Mouse (Mus musculus): ENCODE measurements around the gene Zgpat.

The Zgpat gene

GRCm38 (mm10) chr2:181381631-181382306 lies 17.0 kb downstream of the Zgpat start:
- in situ Hi-C loops (cut with MboI; ENCODE audit: low pct_unique_long_range_greater_than_20kb in 1 of 2, low sequenced_read_pairs in 2 of 2, unreplicated experiment in 1 of 2), result no loop called here

GRCm38 (mm10) chr2:181384463-181384862 lies 19.7 kb downstream of the Zgpat start:
- in situ Hi-C loops (cut with MboI; ENCODE audit: low pct_unique_long_range_greater_than_20kb in 1 of 2, low sequenced_read_pairs in 2 of 2, unreplicated experiment in 1 of 2), result no loop called here

- in situ Hi-C loops (cut with MboI; ENCODE audit: low pct_unique_long_range_greater_than_20kb in 1 of 2, low sequenced_read_pairs in 2 of 2, unreplicated experiment in 1 of 2), result no loop called here
These were observed 20.2 kb downstream of the Zgpat start for GRCm38 (mm10) chr2:181384919-181385391.

- in situ Hi-C loops (cut with MboI; ENCODE audit: low pct_unique_long_range_greater_than_20kb in 1 of 2, low sequenced_read_pairs in 2 of 2, unreplicated experiment in 1 of 2), result no loop called here
These were observed 21.2 kb downstream of the Zgpat start for GRCm38 (mm10) chr2:181385885-181386284.

- in situ Hi-C loops (cut with MboI; ENCODE audit: low pct_unique_long_range_greater_than_20kb in 1 of 2, low sequenced_read_pairs in 2 of 2, unreplicated experiment in 1 of 2), result no loop called here
These were observed 22.0 kb downstream of the Zgpat start for GRCm38 (mm10) chr2:181386663-181387210.

GRCm38 (mm10) chr2:181390136-181390870 lies 25.6 kb downstream of the Zgpat start:
- in situ Hi-C loops (cut with MboI; ENCODE audit: low pct_unique_long_range_greater_than_20kb in 1 of 2, low sequenced_read_pairs in 2 of 2, unreplicated experiment in 1 of 2), result loop anchor here in 1 of 2 experiments (10.0 kb wide), 1 partner anchor 184 kb away; no protein-coding TSS in a partner anchor

GRCm38 (mm10) chr2:181391022-181391421 lies 26.3 kb downstream of the Zgpat start:
- in situ Hi-C loops (cut with MboI; ENCODE audit: low pct_unique_long_range_greater_than_20kb in 1 of 2, low sequenced_read_pairs in 2 of 2, unreplicated experiment in 1 of 2), result loop anchor here in 1 of 2 experiments (10.0 kb wide), 1 partner anchor 184 kb away; no protein-coding TSS in a partner anchor

- in situ Hi-C loops (cut with MboI; ENCODE audit: low pct_unique_long_range_greater_than_20kb in 1 of 2, low sequenced_read_pairs in 2 of 2, unreplicated experiment in 1 of 2), result loop anchor here in 1 of 2 experiments (10.0 kb wide), 1 partner anchor 183 kb away; no protein-coding TSS in a partner anchor
These were observed 26.8 kb downstream of the Zgpat start for GRCm38 (mm10) chr2:181391541-181391940.

- in situ Hi-C loops (cut with MboI; ENCODE audit: low pct_unique_long_range_greater_than_20kb in 1 of 2, low sequenced_read_pairs in 2 of 2, unreplicated experiment in 1 of 2), result loop anchor here in 1 of 2 experiments (10.0 kb wide), 1 partner anchor 182 kb away; no protein-coding TSS in a partner anchor
These were observed 28.0 kb downstream of the Zgpat start for GRCm38 (mm10) chr2:181392600-181393213.

GRCm38 (mm10) chr2:181394086-181394485 lies 29.4 kb downstream of the Zgpat start:
- in situ Hi-C loops (cut with MboI; ENCODE audit: low pct_unique_long_range_greater_than_20kb in 1 of 2, low sequenced_read_pairs in 2 of 2, unreplicated experiment in 1 of 2), result loop anchor here in 1 of 2 experiments (10.0 kb wide), 1 partner anchor 181 kb away; no protein-coding TSS in a partner anchor

- in situ Hi-C loops (cut with MboI; ENCODE audit: low pct_unique_long_range_greater_than_20kb in 1 of 2, low sequenced_read_pairs in 2 of 2, unreplicated experiment in 1 of 2), result loop anchor here in 1 of 2 experiments (10.0 kb wide), 1 partner anchor 178 kb away; no protein-coding TSS in a partner anchor
These were observed 32.6 kb downstream of the Zgpat start for GRCm38 (mm10) chr2:181397207-181397761.

- in situ Hi-C loops (cut with MboI; ENCODE audit: low pct_unique_long_range_greater_than_20kb in 1 of 2, low sequenced_read_pairs in 2 of 2, unreplicated experiment in 1 of 2), result no loop called here
These were observed 36.8 kb downstream of the Zgpat start for GRCm38 (mm10) chr2:181401497-181401896.

GRCm38 (mm10) chr2:181403722-181404121 lies 39.0 kb downstream of the Zgpat start:
- in situ Hi-C loops (cut with MboI; ENCODE audit: low pct_unique_long_range_greater_than_20kb in 1 of 2, low sequenced_read_pairs in 2 of 2, unreplicated experiment in 1 of 2), result no loop called here

GRCm38 (mm10) chr2:181409643-181410042 lies 44.9 kb downstream of the Zgpat start:
- in situ Hi-C loops (cut with MboI; ENCODE audit: low pct_unique_long_range_greater_than_20kb in 1 of 2, low sequenced_read_pairs in 2 of 2, unreplicated experiment in 1 of 2), result no loop called here

- in situ Hi-C loops (cut with MboI; ENCODE audit: low pct_unique_long_range_greater_than_20kb in 1 of 2, low sequenced_read_pairs in 2 of 2, unreplicated experiment in 1 of 2), result no loop called here
These were observed 46.2 kb downstream of the Zgpat start for GRCm38 (mm10) chr2:181410760-181411473.

GRCm38 (mm10) chr2:181413141-181413540 lies 48.4 kb downstream of the Zgpat start:
- in situ Hi-C loops (cut with MboI; ENCODE audit: low pct_unique_long_range_greater_than_20kb in 1 of 2, low sequenced_read_pairs in 2 of 2, unreplicated experiment in 1 of 2), result no loop called here

GRCm38 (mm10) chr2:181415945-181416344 lies 51.2 kb downstream of the Zgpat start:
- in situ Hi-C loops (cut with MboI; ENCODE audit: low pct_unique_long_range_greater_than_20kb in 1 of 2, low sequenced_read_pairs in 2 of 2, unreplicated experiment in 1 of 2), result no loop called here

- in situ Hi-C loops (cut with MboI; ENCODE audit: low pct_unique_long_range_greater_than_20kb in 1 of 2, low sequenced_read_pairs in 2 of 2, unreplicated experiment in 1 of 2), result no loop called here
These were observed 54.6 kb downstream of the Zgpat start for GRCm38 (mm10) chr2:181419359-181419758.
